Mouse (Mus musculus) heart, adult 8-10 months (tissue): ENCODE measurements at regions not wholly inside any gene's neighbourhood (a gene's known extent, or its start where the extent isn't known, plus 50 kb on each side); places are given as distances from the start of the nearest gene placed in this dataset.

Source experiments
- DNase-seq: peaks from one replicate; pipeline ENCODE4 v3.0.0; 2022; ENCODE audit warnings: low spot score

- DNase-seq, result no peak
Observed at GRCm38 (mm10) chr1:152313480-152313879, 73.0 kb downstream of the Tsen15 start.

GRCm38 (mm10) chr1:152305461-152305860 is 81.0 kb downstream of the Tsen15 start:
- DNase-seq, result no peak

- peak; percentile 54 for DNase-seq
Observed at GRCm38 (mm10) chr1:152304487-152305130, 81.9 kb downstream of the Tsen15 start.

GRCm38 (mm10) chr1:152301355-152301754 is 85.1 kb downstream of the Tsen15 start:
- DNase-seq, result no peak

- DNase-seq, result no peak
Observed at GRCm38 (mm10) chr1:152292196-152292736, 94.2 kb downstream of the Tsen15 start.

- DNase-seq, result peak; percentile 70
Observed at GRCm38 (mm10) chr1:152290768-152291167, 95.7 kb downstream of the Tsen15 start.

GRCm38 (mm10) chr1:152287566-152288490 is 98.7 kb downstream of the Tsen15 start:
- no peak for DNase-seq

- no peak for DNase-seq
Observed at GRCm38 (mm10) chr1:152286677-152287076, 99.8 kb downstream of the Tsen15 start.

GRCm38 (mm10) chr1:152282106-152282505 is 104.4 kb downstream of the Tsen15 start:
- no peak for DNase-seq

GRCm38 (mm10) chr1:152281201-152281600 is 105.3 kb downstream of the Tsen15 start:
- no peak for DNase-seq

- no peak for DNase-seq
Observed at GRCm38 (mm10) chr1:152280014-152280413, 106.5 kb downstream of the Tsen15 start.

- DNase-seq, result no peak
Observed at GRCm38 (mm10) chr1:152275011-152275410, 111.5 kb downstream of the Tsen15 start.

- DNase-seq, result no peak
Observed at GRCm38 (mm10) chr1:152273430-152273829, 113.1 kb downstream of the Tsen15 start.

- DNase-seq, result no peak
Observed at GRCm38 (mm10) chr1:152269936-152270702, 116.4 kb downstream of the Tsen15 start.

- DNase-seq, result no peak
Observed at GRCm38 (mm10) chr1:152266390-152266789, 120.1 kb downstream of the Tsen15 start.

- no peak for DNase-seq
Observed at GRCm38 (mm10) chr1:152264981-152265380, 121.5 kb downstream of the Tsen15 start.

GRCm38 (mm10) chr1:152261472-152261871 is 125.0 kb downstream of the Tsen15 start:
- no peak for DNase-seq

- DNase-seq, result no peak
Observed at GRCm38 (mm10) chr1:152260950-152261349, 125.5 kb downstream of the Tsen15 start.

- DNase-seq, result no peak
Observed at GRCm38 (mm10) chr1:152258258-152258657, 128.2 kb downstream of the Tsen15 start.

GRCm38 (mm10) chr1:152253906-152254305 is 132.6 kb downstream of the Tsen15 start:
- DNase-seq, result no peak

- DNase-seq, result no peak
Observed at GRCm38 (mm10) chr1:152253486-152253885, 133.0 kb downstream of the Tsen15 start.
